Mouse (Mus musculus): ENCODE results near the gene Nes.

The Nes gene

DNA sequence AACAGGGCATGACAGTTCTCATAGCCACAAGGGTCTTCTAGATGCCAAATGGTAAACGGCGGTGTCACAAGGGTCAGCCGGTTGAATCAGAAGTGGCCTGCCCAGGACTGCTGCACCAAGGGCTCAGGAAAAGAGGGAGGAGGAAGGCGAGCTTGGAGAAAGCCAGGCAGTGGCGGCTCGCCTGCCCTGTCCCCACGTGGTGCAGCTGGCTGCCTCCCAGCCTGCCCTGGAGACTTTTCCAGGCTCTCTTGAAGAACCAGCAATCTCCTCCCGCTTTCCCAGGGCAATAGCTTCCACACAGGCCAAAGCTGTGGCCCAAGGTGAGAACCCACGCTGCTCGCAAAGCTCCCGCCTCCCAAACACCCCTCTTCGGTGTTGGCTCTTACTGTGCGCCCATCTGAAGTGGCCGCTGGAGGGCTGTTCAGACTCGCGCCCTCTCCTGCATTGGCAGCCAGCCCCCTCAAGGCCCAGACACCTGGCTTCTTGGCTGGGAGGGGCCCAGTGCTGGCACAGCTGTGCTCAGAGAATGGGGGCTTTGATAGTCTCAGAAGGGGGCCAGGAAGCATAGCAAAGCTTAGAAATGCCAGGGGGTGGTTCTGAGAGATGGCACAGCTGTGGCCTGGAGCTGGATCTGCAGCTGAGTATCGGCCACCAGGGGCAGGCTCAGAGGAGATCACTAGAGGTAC is 31.6 kb downstream of the Nes start:
- no peak for DNase-seq (ENCODE audit: extremely low read depth, insufficient read length, low spot score)

- no peak for DNase-seq (ENCODE audit: extremely low read depth, insufficient read length, low spot score)
Observed at GRCm38 (mm10) chr3:88005822-88006786, 35.2 kb downstream of the Nes start.

DNA sequence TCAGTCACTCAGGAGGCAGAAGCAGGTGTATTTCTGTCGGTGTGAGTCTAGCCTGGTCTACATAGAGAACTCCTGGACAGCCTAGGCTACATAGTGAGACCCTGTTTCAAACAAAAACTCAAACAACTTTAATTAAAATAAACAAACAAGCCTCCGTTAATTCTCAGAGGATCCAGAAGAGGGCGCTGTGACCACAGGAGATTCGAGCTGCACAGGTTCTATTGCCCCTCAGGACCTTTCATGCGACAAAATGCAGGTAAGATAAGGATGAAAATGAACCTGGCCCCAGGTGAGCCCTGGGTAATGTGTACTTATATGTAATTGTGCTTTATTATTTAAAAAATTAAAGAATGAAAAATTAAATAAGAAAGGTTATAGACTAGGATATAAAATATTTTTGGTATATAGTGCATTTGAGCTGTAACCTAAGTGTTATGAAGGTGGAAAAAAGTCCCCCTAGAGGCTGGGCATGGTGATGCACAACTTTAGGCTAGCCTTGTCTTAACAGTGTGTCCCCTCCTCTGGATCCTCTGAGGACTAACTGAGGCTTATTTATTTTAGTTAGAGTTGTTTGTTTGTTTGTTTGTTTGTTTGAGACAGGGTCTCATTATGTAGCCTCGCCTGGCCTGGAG is 39.9 kb downstream of the Nes start:
- DNase-seq (ENCODE audit: extremely low read depth, insufficient read length, low spot score): no peak

- no peak for DNase-seq (ENCODE audit: extremely low read depth, insufficient read length, low spot score)
Observed at GRCm38 (mm10) chr3:88022322-88023191, 51.7 kb downstream of the Nes start.

DNA sequence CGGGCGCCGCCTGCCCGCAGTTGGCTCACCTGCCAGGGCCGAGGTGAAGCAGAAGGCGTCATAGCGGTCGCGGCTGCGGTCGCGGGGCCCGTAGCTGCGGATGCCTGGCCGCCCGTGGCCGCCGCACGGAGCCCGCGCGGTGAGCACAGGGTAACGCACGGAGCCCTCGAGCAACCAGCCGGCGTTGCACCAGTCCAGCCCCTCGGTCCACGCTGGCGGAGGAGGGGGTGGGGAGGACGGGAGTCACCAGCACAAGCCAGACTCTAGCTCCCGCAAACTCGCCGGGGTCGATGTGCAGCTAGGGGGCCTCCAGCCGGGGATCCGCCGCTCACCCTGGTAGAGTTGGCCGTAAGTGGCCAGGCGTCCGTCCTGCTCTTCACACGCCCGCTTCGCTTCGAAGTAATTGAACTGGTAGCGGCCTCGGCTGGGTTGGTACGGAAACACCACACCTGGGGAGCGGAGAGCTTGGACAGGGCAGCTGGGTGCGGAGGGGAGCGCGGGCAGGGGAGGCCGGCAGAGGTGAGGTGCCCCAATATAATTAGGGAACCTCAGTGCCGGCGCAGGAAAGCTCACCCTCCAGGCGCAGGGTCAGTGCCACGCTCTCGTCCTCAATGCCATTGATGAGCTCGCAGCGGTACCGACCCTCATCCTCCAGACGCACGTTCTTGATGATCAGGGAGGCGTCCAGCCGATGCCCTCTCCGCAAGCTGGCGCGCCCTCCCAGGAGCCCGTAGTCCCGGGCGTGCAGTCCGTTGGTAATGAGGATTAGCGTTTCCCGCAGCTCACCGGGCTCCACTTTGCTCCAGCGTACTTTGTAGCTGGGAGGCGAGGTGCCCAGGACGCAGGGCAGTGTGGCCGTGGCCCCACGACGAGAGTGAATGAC is 52.6 kb downstream of the Nes start:
- DNase-seq (ENCODE audit: extremely low read depth, insufficient read length, low spot score): no peak

DNA sequence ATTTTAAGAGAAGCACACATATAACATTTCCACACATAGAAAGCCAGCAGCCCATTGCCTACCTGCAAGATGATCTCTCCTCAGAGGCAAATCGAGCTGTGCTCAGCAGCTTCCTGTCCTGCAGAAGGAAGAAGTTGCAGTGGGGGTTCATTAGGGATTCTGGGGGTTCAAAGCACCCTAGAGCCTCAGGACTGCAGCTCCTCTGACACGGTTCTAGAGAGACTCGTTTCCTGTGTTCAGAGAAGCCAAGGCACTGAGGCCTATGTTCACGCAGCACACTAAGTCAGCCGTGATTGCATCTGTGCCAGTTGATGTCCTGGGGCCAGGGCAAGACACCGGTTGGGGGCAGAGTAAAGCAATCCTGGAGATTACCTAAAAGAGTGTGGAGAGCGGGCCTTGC is 55.9 kb downstream of the Nes start:
- DNase-seq (ENCODE audit: extremely low read depth, insufficient read length, low spot score): no peak

GRCm38 (mm10) chr3:88027434-88028186 is 56.7 kb downstream of the Nes start, which contains the start of gene Hapln2:
Gene Hapln2, minus strand, starts transcription at chr3:88027583.
- no peak for DNase-seq (ENCODE audit: extremely low read depth, insufficient read length, low spot score)
